Mouse (Mus musculus): Measurements from ENCODE around the gene Zfp655. TPM values are rescaled to one million over a fixed set of nuclear protein-coding genes. Genes with fewer than 3 reads are reported as not detected.
A peak's percentile ranks its signal among the peaks of the same experiment; 100 is the strongest.

The Zfp655 gene
- total RNA-seq (2021), result 10 to 100 TPM; 33.1 to 34.2 TPM
- long read RNA-seq, experiment 1, full-length matches to known transcripts, result 33 of 43 reads
- long read RNA-seq, experiment 1, partial matches to known transcripts, result 1 of 43 reads
- long read RNA-seq, experiment 1, other reads (novel, unspliced or antisense), result 9 of 43 reads
- long read RNA-seq, experiment 2, full-length matches to known transcripts, result 22 of 28 reads
- long read RNA-seq, experiment 2, partial matches to known transcripts, result 1 of 28 reads
- long read RNA-seq, experiment 2, other reads (novel, unspliced or antisense), result 5 of 28 reads

DNA sequence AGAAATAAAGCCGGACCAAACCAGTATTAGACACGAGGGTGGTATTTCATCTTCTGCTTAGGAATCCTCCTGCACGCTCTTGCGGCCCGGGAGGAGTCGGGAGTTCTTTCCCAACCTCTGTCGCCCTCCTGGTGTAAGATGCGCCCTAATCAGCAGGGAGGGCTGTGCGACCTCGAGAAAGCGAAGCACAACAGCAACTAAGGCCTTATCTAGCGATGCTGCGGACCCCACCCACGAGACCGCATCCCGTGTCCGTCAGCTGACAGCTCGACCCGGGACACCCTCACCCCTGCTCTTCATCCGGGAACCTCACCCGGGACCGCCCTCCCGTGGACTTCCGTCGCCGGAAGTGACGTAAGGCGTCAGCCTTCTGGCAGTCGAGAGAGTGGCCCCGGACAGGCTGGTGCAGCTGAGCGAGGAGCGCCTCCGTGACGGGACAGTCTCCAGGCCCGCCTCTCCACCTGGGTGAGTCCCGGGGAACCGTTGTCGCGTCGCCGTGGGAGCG lies at the start of gene Zfp655:
TSS of gene Zfp655 (plus strand) at position 349 of the 505 bp plus-strand sequence.
- peak; percentile 98 for DNase-seq (ENCODE audit: extremely low spot score in 1 of 2, low spot score in 2 of 2)
- peak within 1 kb of the TSS; percentile 97 for H3K27ac ChIP-seq
- intact Hi-C loops (cut with DNase I), result loop anchor here (1.0 to 2.0 kb wide), 2 partner anchors 27 to 49 kb away; partner anchors contain the start of genes Zkscan5 and Zscan25
- peak within 1 kb of the TSS; percentile 81 for H3K4me3 ChIP-seq
- TF ChIP-seq CTCF (IDR thresholded peaks at IDR 0.05), result no peak

DNA sequence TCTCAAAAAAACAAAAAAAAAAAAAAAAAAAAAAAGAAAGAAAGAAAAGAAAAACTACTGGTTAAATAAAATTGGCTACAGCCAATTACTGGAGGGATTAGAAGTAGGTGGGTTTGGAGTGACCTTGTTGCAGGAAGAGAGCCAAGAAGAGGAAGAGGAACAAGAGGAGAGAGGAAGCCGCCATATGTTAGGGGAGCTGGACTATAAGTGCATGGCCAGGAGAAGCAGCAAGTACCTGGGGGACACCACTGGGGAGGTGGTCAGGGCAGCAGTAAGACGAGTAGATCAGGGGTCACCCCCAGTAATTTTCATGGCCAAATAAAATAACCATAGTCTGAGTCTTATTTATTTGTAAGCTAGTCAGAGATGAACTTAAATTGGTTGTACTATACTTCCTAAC lies 46.3 kb upstream of the Zfp655 start:
- H3K4me3 ChIP-seq, result no peak overlapping the region
- intact Hi-C loops (cut with DNase I), result no loop called here
- no peak overlapping the region for H3K27ac ChIP-seq
- TF ChIP-seq CTCF (IDR thresholded peaks at IDR 0.05), result no peak
- no peak for DNase-seq (ENCODE audit: extremely low spot score in 1 of 2, low spot score in 2 of 2)

- intact Hi-C loops (cut with DNase I), result no loop called here
- Histone ChIP-seq H3K4me3 (no peak overlapping the region; the same call in 1 of the 2 replicates), H3K27ac (no peak overlapping the region)
- TF ChIP-seq CTCF (IDR thresholded peaks at IDR 0.05), result no peak
- DNase-seq (ENCODE audit: extremely low spot score in 1 of 2, low spot score in 2 of 2), result no peak
These were observed 42.1 kb upstream of the Zfp655 start for GRCm38 (mm10) chr5:145189416-145189815.

DNA sequence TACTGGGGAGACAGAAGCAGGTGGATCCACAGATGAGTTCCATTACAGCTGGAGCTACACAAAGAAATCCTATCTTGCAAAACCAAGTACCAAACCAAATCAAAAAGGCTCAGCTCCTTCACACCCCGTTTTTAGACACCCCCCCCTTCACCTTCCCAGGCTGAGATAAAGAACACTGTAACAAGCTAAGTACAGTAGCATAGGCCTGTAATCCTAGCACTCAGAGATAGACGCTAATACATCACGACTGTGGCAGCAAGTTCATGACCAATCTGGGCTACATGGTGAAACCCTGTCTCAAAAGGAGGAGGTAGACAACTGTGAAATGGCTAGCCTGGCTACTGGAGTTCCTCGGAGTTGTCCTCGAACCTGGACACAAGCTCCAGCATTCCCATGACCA lies 41.1 kb upstream of the Zfp655 start:
- intact Hi-C loops (cut with DNase I), result no loop called here
- peak overlapping the region; percentile 97 for H3K27ac ChIP-seq
- no peak for TF ChIP-seq CTCF (IDR thresholded peaks at IDR 0.05)
- peak overlapping the region; percentile 97 for H3K4me3 ChIP-seq
- no peak for DNase-seq (ENCODE audit: extremely low spot score in 1 of 2, low spot score in 2 of 2)

- no peak for TF ChIP-seq CTCF (IDR thresholded peaks at IDR 0.05)
- intact Hi-C loops (cut with DNase I), result loop anchor here (1.0 kb wide), 1 partner anchor 24 kb away; the partner anchor contains the start of genes Cpsf4 and Ptcd1
- H3K27ac ChIP-seq, result peak overlapping the region; percentile 97
- H3K4me3 ChIP-seq, result peak overlapping the region; percentile 97
- DNase-seq (ENCODE audit: extremely low spot score in 1 of 2, low spot score in 2 of 2), result peak; percentile 92 to 93
These were observed 40.4 kb upstream of the Zfp655 start for GRCm38 (mm10) chr5:145190875-145191798.

- TF ChIP-seq CTCF (IDR thresholded peaks at IDR 0.05), result no peak
- Histone ChIP-seq H3K4me3 (peak within 1 kb of the TSS; percentile 97), H3K27ac (peak within 1 kb of the TSS; percentile 97)
- intact Hi-C loops (cut with DNase I), result loop anchor here (1.0 kb wide), 1 partner anchor 25 kb away; the partner anchor contains the start of genes Cpsf4 and Ptcd1
- DNase-seq (ENCODE audit: extremely low spot score in 1 of 2, low spot score in 2 of 2), result no peak
These were observed 39.6 kb upstream of the Zfp655 start, which contains the start of gene Atp5j2 for GRCm38 (mm10) chr5:145191962-145192361. Atp5j2 (minus strand) TSS chr5:145192062.

- intact Hi-C loops (cut with DNase I), result no loop called here
- DNase-seq (ENCODE audit: extremely low spot score in 1 of 2, low spot score in 2 of 2), result no peak
- no peak for TF ChIP-seq CTCF (IDR thresholded peaks at IDR 0.05)
- Histone ChIP-seq H3K27ac (no peak overlapping the region), H3K4me3 (peak overlapping the region; percentile 80)
These were observed 31.1 kb upstream of the Zfp655 start for GRCm38 (mm10) chr5:145200387-145200786.

DNA sequence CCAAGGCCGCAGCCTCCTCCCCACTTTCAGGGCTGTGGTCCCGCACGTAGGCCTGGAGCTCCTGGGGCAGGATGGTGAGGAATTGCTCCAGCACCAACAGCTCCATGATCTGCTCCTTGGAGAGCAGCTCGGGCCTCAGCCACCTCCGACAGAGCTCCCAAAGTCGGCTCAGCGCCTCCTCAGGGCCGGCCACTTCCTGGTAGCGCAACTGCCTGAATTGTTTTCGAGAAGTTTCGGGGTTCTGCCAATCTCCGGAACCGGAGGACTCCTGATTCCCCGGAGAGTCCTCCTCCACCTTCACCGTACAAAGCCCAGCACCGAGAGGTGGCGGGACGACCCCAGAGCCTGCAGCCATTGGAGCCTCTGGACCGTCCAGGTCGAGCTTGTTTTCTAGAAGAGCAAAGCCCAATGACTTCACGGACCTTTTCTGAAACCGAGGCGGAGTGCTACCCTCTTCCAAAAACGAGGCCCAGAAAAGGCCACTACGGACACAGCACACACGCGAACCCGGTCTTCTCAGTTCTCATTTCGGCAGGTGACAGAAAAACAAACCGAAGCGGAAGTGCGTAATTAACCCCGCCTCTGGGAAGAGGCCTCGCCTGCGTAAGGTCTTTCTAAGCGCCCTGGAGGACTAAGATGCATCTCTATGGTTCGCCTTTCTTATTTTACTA lies 30.1 kb upstream of the Zfp655 start, which contains the start of gene Zkscan14:
TSS of gene Zkscan14 (minus strand) at position 548 of the 671 bp plus-strand sequence.
- H3K4me3 ChIP-seq, result peak within 1 kb of the TSS; percentile 80
- peak; percentile 67 to 73 for DNase-seq (ENCODE audit: extremely low spot score in 1 of 2, low spot score in 2 of 2)
- intact Hi-C loops (cut with DNase I), result no loop called here
- TF ChIP-seq CTCF (IDR thresholded peaks at IDR 0.05), result no peak
- peak within 1 kb of the TSS; percentile 88 for H3K27ac ChIP-seq

DNA sequence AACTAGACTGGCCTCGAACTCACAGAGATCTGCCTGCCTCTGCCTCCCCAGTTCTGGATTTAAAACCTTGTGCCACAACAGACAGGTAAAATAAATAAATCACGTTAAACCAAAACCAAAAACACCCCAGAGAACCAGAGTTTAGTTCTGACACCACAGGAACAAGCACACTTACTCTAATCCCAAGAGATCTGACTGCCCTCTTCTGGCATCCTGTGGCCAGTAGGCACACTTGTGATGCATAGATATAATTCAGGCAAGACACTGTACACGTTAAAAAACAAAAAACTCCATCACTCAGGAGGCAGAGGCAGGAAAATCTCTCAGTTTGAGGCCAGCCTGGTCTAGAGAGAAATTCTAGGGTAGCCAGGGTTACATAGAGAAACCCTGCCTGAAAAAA lies 29.1 kb upstream of the Zfp655 start:
- no peak for DNase-seq (ENCODE audit: extremely low spot score in 1 of 2, low spot score in 2 of 2)
- no peak for TF ChIP-seq CTCF (IDR thresholded peaks at IDR 0.05)
- intact Hi-C loops (cut with DNase I), result no loop called here
- Histone ChIP-seq H3K27ac (no peak overlapping the region), H3K4me3 (no peak overlapping the region)

- Histone ChIP-seq H3K4me3 (peak within 1 kb of the TSS; percentile 74), H3K27ac (peak within 1 kb of the TSS; percentile 98)
- DNase-seq (ENCODE audit: extremely low spot score in 1 of 2, low spot score in 2 of 2), result peak; percentile 95 to 98
- intact Hi-C loops (cut with DNase I), result loop anchor here (1.0 kb wide), 2 partner anchors 27 to 37 kb away; partner anchors contain the start of genes Cpsf4, Ptcd1 and Zfp655
- peak; percentile 19 for TF ChIP-seq CTCF (IDR thresholded peaks at IDR 0.05)
These were observed 27.4 kb upstream of the Zfp655 start, which contains the start of gene Zkscan5 for GRCm38 (mm10) chr5:145203936-145204691. Zkscan5 (plus strand) TSS chr5:145204562.

Data from left cerebral cortex, adult 2 months (tissue).